ENCODE assay signal across 19 mouse cellular contexts in the genomic region with DNA sequence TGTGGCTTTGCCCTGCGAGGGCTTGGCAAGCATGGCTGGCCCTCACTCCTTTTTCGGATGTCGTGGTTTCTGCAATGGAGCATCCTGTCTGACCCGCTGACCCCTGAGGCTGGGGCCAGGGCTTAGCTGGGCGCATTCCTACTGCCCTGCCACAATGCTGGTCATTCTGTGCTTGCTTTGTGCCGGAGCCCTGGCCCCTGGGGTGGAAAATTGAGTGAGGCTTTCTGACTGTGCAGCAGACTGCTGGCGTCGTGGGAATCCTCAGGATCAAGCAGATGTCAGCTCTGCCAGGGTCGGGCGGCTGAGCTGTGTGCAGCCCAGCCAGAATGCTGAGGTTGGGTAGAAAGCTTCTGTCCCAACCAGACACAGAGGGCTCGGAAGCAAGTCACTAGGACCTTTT. TPM values are rescaled to one million over a fixed set of nuclear protein-coding genes. Genes with fewer than 3 reads are reported as not detected.
DNase-seq lines count a peak whose midpoint lies in the region; ATAC-seq and TF ChIP-seq lines count a peak whose summit lies in the region.
"Had no signal": no experiment of that assay in that cellular context is flagged by ENCODE, and none has a peak within 500 bp of the region (broad histone marks: within the 10 kb centered on the region; RNA-seq: fewer than 3 reads in every experiment).

No protein-coding gene starts in this region.

- no peaks in the 10 kb centered on the region for H3K27me3 ChIP-seq in midbrain, postnatal 0 days (ENCODE audit: insufficient read depth, low read length)
- no peaks in the 10 kb centered on the region for H3K27me3 ChIP-seq in midbrain, embryonic 16.5 days (ENCODE audit: control insufficient read depth, insufficient read depth, low read depth, low read length)
- no peaks in the 10 kb centered on the region for H3K27me3 ChIP-seq in limb, embryonic 15.5 days

- H3K4me2 ChIP-seq in midbrain, postnatal 0 days (ENCODE audit: low read depth, low read length, poor library complexity, severe bottlenecking): no peak overlapping the region
- no peak overlapping the region for H3K4me2 ChIP-seq in midbrain, embryonic 16.5 days (ENCODE audit: low read length)
- no peak overlapping the region for H3K4me2 ChIP-seq in limb, embryonic 15.5 days

- H3K9me3 ChIP-seq in midbrain, postnatal 0 days (ENCODE audit: low read length): no peaks in the 10 kb centered on the region
- H3K9me3 ChIP-seq in midbrain, embryonic 16.5 days (replicated peaks; ENCODE audit: control insufficient read depth, low read length, poor library complexity, severe bottlenecking): no peaks in the 10 kb centered on the region
- H3K9me3 ChIP-seq in limb, embryonic 15.5 days: no peaks in the 10 kb centered on the region
- H3K9me3 ChIP-seq: G1E; heart, embryonic 10.5 days had no signal

- no peaks in the 10 kb centered on the region for H3K36me3 ChIP-seq in midbrain, postnatal 0 days (ENCODE audit: insufficient read depth, low read length)
- H3K36me3 ChIP-seq in midbrain, embryonic 16.5 days (ENCODE audit: control insufficient read depth, insufficient read depth, low read length): no peaks in the 10 kb centered on the region
- no peaks in the 10 kb centered on the region for H3K36me3 ChIP-seq in limb, embryonic 15.5 days
- H3K36me3 ChIP-seq: G1E; heart, embryonic 10.5 days had no signal

- no peak for ATAC-seq in midbrain, postnatal 0 days (ENCODE audit: low FRiP score)
- ATAC-seq in midbrain, embryonic 16.5 days: no peak
- 0 out of 2 replicates have a peak, but pooled peaks have one; percentile 25 for ATAC-seq in limb, embryonic 15.5 days (ENCODE audit: insufficient number of reproducible peaks, low FRiP score, low TSS enrichment, low read depth)
- ATAC-seq: activated CD4-positive, CD25-positive, alpha-beta regulatory T cell, adult 4 months had no signal

- 10% methylated on average over 11 of the region's 11 CpGs for WGBS in midbrain, postnatal 0 days
- WGBS in midbrain, embryonic 16.5 days: 11% methylated on average over 11 of the region's 11 CpGs
- WGBS in limb, embryonic 15.5 days: 55% methylated on average over 11 of the region's 11 CpGs

- intact Hi-C loops in heart, postnatal 25 days (cut with DNase I): no loop called here

- peak; percentile 26 for DNase-seq in cerebellum, postnatal 14 days
- DNase-seq in cerebellum, adult 8-10 months: no peak
- peak; percentile 27 for DNase-seq in midbrain, postnatal 0 days (ENCODE audit: low spot score)
- DNase-seq in heart, postnatal 25 days (ENCODE audit: low spot score): no peak
- DNase-seq in ovary, postnatal 36 days (ENCODE audit: low spot score): no peak
- DNase-seq in kidney, adult 11 months: no peak
- DNase-seq: cerebellum, adult 11-12 months; kidney, adult 8-10 months; lung, postnatal 4 days had no signal

- TF ChIP-seq CTCF in midbrain, postnatal 0 days (IDR thresholded peaks at IDR 0.05): no peak

- no peak overlapping the region for H3K4me3 ChIP-seq in midbrain, postnatal 0 days (ENCODE audit: low read depth, low read length)
- H3K4me3 ChIP-seq in midbrain, embryonic 16.5 days (ENCODE audit: low read depth, low read length): no peak overlapping the region
- no peak overlapping the region for H3K4me3 ChIP-seq in limb, embryonic 15.5 days
- H3K4me3 ChIP-seq: heart, embryonic 10.5 days had no signal

- H3K9ac ChIP-seq in midbrain, postnatal 0 days (replicated peaks; ENCODE audit: low read length, poor library complexity, severe bottlenecking): no peak overlapping the region
- no peak overlapping the region for H3K9ac ChIP-seq in midbrain, embryonic 16.5 days (ENCODE audit: low read depth, low read length)
- no peak overlapping the region for H3K9ac ChIP-seq in limb, embryonic 15.5 days

- no peaks in the 10 kb centered on the region for H3K4me1 ChIP-seq in midbrain, postnatal 0 days (ENCODE audit: insufficient read depth, low read length)
- H3K4me1 ChIP-seq in midbrain, embryonic 16.5 days (ENCODE audit: control insufficient read depth, insufficient read depth, low read length): no peaks in the 10 kb centered on the region
- no peaks in the 10 kb centered on the region for H3K4me1 ChIP-seq in limb, embryonic 15.5 days

- H3K27ac ChIP-seq in midbrain, postnatal 0 days (ENCODE audit: low read depth, low read length): no peak overlapping the region
- H3K27ac ChIP-seq in midbrain, embryonic 16.5 days (ENCODE audit: low read length): no peak overlapping the region
- no peak overlapping the region for H3K27ac ChIP-seq in limb, embryonic 15.5 days
- H3K27ac ChIP-seq: heart, embryonic 10.5 days had no signal

RNA-seq across cellular contexts. Expression of gene Cryaa, which starts 7.4 kb away (rescaled TPM):
- 1.6 and 1.9 TPM in 2 replicates for total RNA-seq in midbrain, postnatal 0 days (2014; rRNA removed)
- polyA plus RNA-seq in midbrain, postnatal 0 days (2015; fragmentation: Nextera tagmentation; extraction: Ambion mirVana): 0.37 and 0.39 TPM in 2 replicates
- 0.25 TPM in 1 of 2 replicates, not detected in the other for polyA plus RNA-seq in midbrain, embryonic 16.5 days (2015; fragmentation: Nextera tagmentation; extraction: Ambion mirVana)
- 0.77 and 1.1 TPM in 2 replicates for polyA plus RNA-seq in limb, embryonic 15.5 days (2015; fragmentation: Nextera tagmentation; extraction: Ambion mirVana)
- total RNA-seq in heart, postnatal 25 days (2021): not detected
- total RNA-seq: G1E; hematopoietic stem cell, adult 5-6 weeks; layer of hippocampus, adult 18-20 months had no signal
- polyA plus RNA-seq: activated CD4-positive, CD25-positive, alpha-beta regulatory T cell, adult 4 months; C2C12; G1E; heart, embryonic 10.5 days; liver, embryonic 16.5 days; testis, adult 2 months had no signal

RNA-seq across cellular contexts. Expression of gene U2af1, which starts 11.5 kb away (rescaled TPM):
- 55.5 and 72.9 TPM in 2 replicates for total RNA-seq in midbrain, postnatal 0 days (2014; rRNA removed)
- 182 and 188 TPM in 2 replicates for polyA plus RNA-seq in midbrain, postnatal 0 days (2015; fragmentation: Nextera tagmentation; extraction: Ambion mirVana)
- 194 and 198 TPM in 2 replicates for polyA plus RNA-seq in midbrain, embryonic 16.5 days (2015; fragmentation: Nextera tagmentation; extraction: Ambion mirVana)
- 283 and 297 TPM in 2 replicates for polyA plus RNA-seq in limb, embryonic 15.5 days (2015; fragmentation: Nextera tagmentation; extraction: Ambion mirVana)
- 10 to 100 TPM; 70.7 to 70.9 TPM for total RNA-seq in heart, postnatal 25 days (2021)

RNA-seq across cellular contexts. Expression of gene Cbs, which starts 33.1 kb away (rescaled TPM):
- 13.3 and 29.6 TPM in 2 replicates for total RNA-seq in midbrain, postnatal 0 days (2014; rRNA removed)
- polyA plus RNA-seq in midbrain, postnatal 0 days (2015; fragmentation: Nextera tagmentation; extraction: Ambion mirVana): 16.3 and 20.3 TPM in 2 replicates
- polyA plus RNA-seq in midbrain, embryonic 16.5 days (2015; fragmentation: Nextera tagmentation; extraction: Ambion mirVana): 4.9 and 8.9 TPM in 2 replicates
- polyA plus RNA-seq in limb, embryonic 15.5 days (2015; fragmentation: Nextera tagmentation; extraction: Ambion mirVana): 6.2 and 7.5 TPM in 2 replicates
- 1 to 10 TPM; 1.6 to 2.6 TPM for total RNA-seq in heart, postnatal 25 days (2021)
- total RNA-seq: hematopoietic stem cell, adult 5-6 weeks had no signal
- polyA plus RNA-seq: G1E had no signal

Comparison
In these comparisons a context has a peak if more than half of its experiments do, and no peak if none do; other contexts are left out.
1. DNase-seq: peak in cerebellum, postnatal 14 days (2 of 2) and midbrain, postnatal 0 days (single experiment); none in cerebellum, adult 8-10 months (single experiment), heart, postnatal 25 days (single experiment), ovary, postnatal 36 days (single experiment) and kidney, adult 11 months (single experiment).